Mouse (Mus musculus): ENCODE results near the gene Pgap3.

Gene Pgap3

GRCm38 (mm10) chr11:98400161-98400726, at the start of gene Pgap3:
Pgap3 (minus strand) TSS chr11:98400490.
- DNase-seq = peak; percentile 92

- DNase-seq = no peak
Measured at GRCm38 (mm10) chr11:98449419-98449818, 49.1 kb upstream of the Pgap3 start.

GRCm38 (mm10) chr11:98448191-98448790, 48.0 kb upstream of the Pgap3 start:
- DNase-seq = no peak

- no peak for DNase-seq
Measured at GRCm38 (mm10) chr11:98447475-98447834, 47.2 kb upstream of the Pgap3 start.

- DNase-seq = peak; percentile 71
Measured at GRCm38 (mm10) chr11:98446562-98447474, 46.5 kb upstream of the Pgap3 start.

- DNase-seq = no peak
Measured at GRCm38 (mm10) chr11:98446213-98446561, 45.9 kb upstream of the Pgap3 start, which contains the start of gene Grb7. Grb7 (plus strand) TSS chr11:98446394.

- no peak for DNase-seq
Measured at GRCm38 (mm10) chr11:98445679-98446078, 45.4 kb upstream of the Pgap3 start.

GRCm38 (mm10) chr11:98445238-98445637, 44.9 kb upstream of the Pgap3 start:
- peak; percentile 35 for DNase-seq

GRCm38 (mm10) chr11:98443688-98444087, 43.4 kb upstream of the Pgap3 start:
- no peak for DNase-seq

- peak; percentile 96 for DNase-seq
Measured at GRCm38 (mm10) chr11:98438331-98439158, 38.3 kb upstream of the Pgap3 start, which contains the start of gene Mien1. Mien1 (minus strand) TSS chr11:98438991.

- DNase-seq = no peak
Measured at GRCm38 (mm10) chr11:98437441-98437840, 37.2 kb upstream of the Pgap3 start.

GRCm38 (mm10) chr11:98435723-98436122, 35.4 kb upstream of the Pgap3 start:
- no peak for DNase-seq

- DNase-seq = no peak
Measured at GRCm38 (mm10) chr11:98431743-98432502, 31.6 kb upstream of the Pgap3 start.

- DNase-seq = no peak
Measured at GRCm38 (mm10) chr11:98428436-98428835, 28.1 kb upstream of the Pgap3 start.

- DNase-seq = no peak
Measured at GRCm38 (mm10) chr11:98426592-98426991, 26.3 kb upstream of the Pgap3 start.

GRCm38 (mm10) chr11:98418939-98419547, 18.8 kb upstream of the Pgap3 start:
- peak; percentile 58 for DNase-seq

GRCm38 (mm10) chr11:98418273-98418672, 18.0 kb upstream of the Pgap3 start:
- DNase-seq = no peak

GRCm38 (mm10) chr11:98417074-98417473, 16.8 kb upstream of the Pgap3 start:
- DNase-seq = no peak

- DNase-seq = no peak
Measured at GRCm38 (mm10) chr11:98414162-98414561, 13.9 kb upstream of the Pgap3 start.

- no peak for DNase-seq
Measured at GRCm38 (mm10) chr11:98413731-98414130, 13.4 kb upstream of the Pgap3 start.

- peak; percentile 69 for DNase-seq
Measured at GRCm38 (mm10) chr11:98412797-98413301, 12.6 kb upstream of the Pgap3 start.
